12 mouse cellular contexts compared by ENCODE assay signal in the genomic region with DNA sequence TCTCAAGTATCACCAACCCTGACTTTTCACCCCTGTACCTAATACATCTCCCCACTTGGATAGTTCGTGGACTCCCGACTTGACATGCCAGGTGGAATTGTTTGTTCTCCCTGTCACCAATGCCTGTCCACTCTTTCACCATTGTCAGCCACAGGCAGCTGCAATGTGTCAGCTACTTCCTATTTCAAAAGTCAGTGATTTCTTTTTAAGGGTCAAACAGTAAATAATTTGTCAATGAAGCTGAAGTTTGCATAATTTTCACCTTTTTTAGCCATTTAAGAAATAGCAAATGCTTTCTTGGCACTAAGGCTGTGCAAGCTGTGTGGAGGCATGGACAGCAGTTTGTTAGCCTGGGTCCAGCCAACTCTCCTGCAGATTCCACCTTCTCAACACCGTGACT. TPM values are rescaled to one million over a fixed set of nuclear protein-coding genes. Genes with fewer than 3 reads are reported as not detected.
"Had no signal": no experiment of that assay in that cellular context is flagged by ENCODE, and none has a peak within 500 bp of the region (broad histone marks: within the 10 kb centered on the region; RNA-seq: fewer than 3 reads in every experiment).

No protein-coding gene starts in this region.

- H3K27ac ChIP-seq: intestine, embryonic 15.5 days; limb, embryonic 12.5 days; liver, embryonic 15.5 days; lung, embryonic 15.5 days; midbrain, embryonic 13.5 days had no signal

- H3K4me1 ChIP-seq: liver, embryonic 15.5 days had no signal

- H3K9ac ChIP-seq: intestine, embryonic 15.5 days; limb, embryonic 12.5 days; liver, embryonic 15.5 days; lung, embryonic 15.5 days; midbrain, embryonic 13.5 days had no signal

- H3K27me3 ChIP-seq: intestine, embryonic 15.5 days; limb, embryonic 12.5 days; liver, embryonic 15.5 days; lung, embryonic 15.5 days; midbrain, embryonic 13.5 days had no signal

- H3K4me2 ChIP-seq: intestine, embryonic 15.5 days; limb, embryonic 12.5 days; liver, embryonic 11.5 days; liver, embryonic 15.5 days; lung, embryonic 15.5 days; midbrain, embryonic 13.5 days had no signal

- H3K4me3 ChIP-seq: intestine, embryonic 15.5 days; limb, embryonic 12.5 days; liver, embryonic 15.5 days; lung, embryonic 15.5 days; midbrain, embryonic 13.5 days had no signal

- H3K9me3 ChIP-seq: intestine, embryonic 15.5 days; liver, embryonic 15.5 days; lung, embryonic 15.5 days; midbrain, embryonic 13.5 days had no signal

- ATAC-seq: intestine, embryonic 15.5 days; midbrain, embryonic 13.5 days had no signal

- DNase-seq: kidney, adult 18-20 months; layer of hippocampus, adult 9-11 months; right cerebral cortex, postnatal 25 days; thymus, adult 18-20 months; thymus, postnatal 14 days had no signal

RNA-seq across cellular contexts. Expression of a gene that starts 12.5 kb away (rescaled TPM):
- total RNA-seq: megakaryocyte progenitor cell, adult 5-6 weeks had no signal
